Mouse (Mus musculus) neural tube, embryonic 15.5 days (tissue): ENCODE data around the gene Olfr573-ps1. TPM values are rescaled to one million over a fixed set of nuclear protein-coding genes. Genes with fewer than 3 reads are reported as not detected.

ENCODE experiments used
- ATAC-seq: fragments of 200-750 bp; cut with Nextera tagmentation; 2 replicates; pipeline ENCODE4 v1.8.0; 2017; ENCODE audit warnings: mild to moderate bottlenecking, moderate TSS enrichment, moderate library complexity; ENCODE audit not compliant: low FRiP score
- H3K27ac ChIP-seq: fragments of 300-500 bp; sonication (generic); replicated peaks from 2 replicates; pipeline ENCODE4 v1.5.1; 2015; ENCODE audit warnings: mild to moderate bottlenecking, inconsistent platforms
- H3K27me3 ChIP-seq: fragments of 300-500 bp; sonication (generic); replicated peaks from 2 replicates; pipeline ENCODE4 v1.6.1; 2015; ENCODE audit warnings: inconsistent platforms
- H3K36me3 ChIP-seq: fragments of 300-500 bp; sonication (generic); 2 replicates; pipeline ENCODE4 v1.6.1; 2015; ENCODE audit warnings: inconsistent platforms
- H3K4me1 ChIP-seq: fragments of 300-500 bp; sonication (generic); 2 replicates; pipeline ENCODE4 v1.6.1; 2015; ENCODE audit warnings: inconsistent platforms
- H3K4me2 ChIP-seq: fragments of 300-500 bp; sonication (generic); 2 replicates; pipeline ENCODE4 v1.6.1; 2015; ENCODE audit warnings: inconsistent platforms, mild to moderate bottlenecking, moderate library complexity
- H3K4me3 ChIP-seq: fragments of 300-500 bp; sonication (generic); replicated peaks from 2 replicates; pipeline ENCODE4 v1.5.1; 2015; ENCODE audit warnings: mild to moderate bottlenecking, inconsistent platforms
- H3K9ac ChIP-seq: fragments of 300-500 bp; sonication (generic); replicated peaks from 2 replicates; pipeline ENCODE4 v1.6.1; 2015; ENCODE audit warnings: mild to moderate bottlenecking, inconsistent platforms
- H3K9me3 ChIP-seq: fragments of 300-500 bp; sonication (generic); replicated peaks from 2 replicates; pipeline ENCODE4 v1.6.1; 2016; ENCODE audit warnings: inconsistent platforms
- whole genome bisulfite sequencing: fragments of 180-500 bp; shearing (Covaris S2); methylation state at CpG from one replicate; pipeline ENCODE4 v1.1.7; 2015; ENCODE audit warnings: mixed read lengths; 5-methylcytosine and 5-hydroxymethylcytosine counted together
- polyA plus RNA-seq: library from polyadenylated mRNA; unstranded; fragments of >200 nt; fragmentation: Nextera tagmentation; extraction: Ambion mirVana; gene quantifications from 2 replicates; pipeline ENCODE4 v1.2.1, GENCODE M21; 2015

Olfr573-ps1 gene
- not detected in 2 replicates for polyA plus RNA-seq

GRCm38 (mm10) chr7:102942475-102942874, at the start of gene Olfr573-ps1:
Gene Olfr573-ps1, minus strand, starts transcription at chr7:102942575.
- WGBS: 94% methylated on average over 2 of the region's 2 CpGs
- no peaks in the 10 kb centered on the region for H3K4me1 ChIP-seq
- H3K4me3 ChIP-seq: no peak within 1 kb of the TSS
- H3K27me3 ChIP-seq: no peaks in the 10 kb centered on the region
- H3K9me3 ChIP-seq: no peaks in the 10 kb centered on the region
- H3K36me3 ChIP-seq: no peaks in the 10 kb centered on the region
- no peak within 1 kb of the TSS for H3K9ac ChIP-seq
- H3K27ac ChIP-seq: no peak within 1 kb of the TSS
- no peak within 1 kb of the TSS for H3K4me2 ChIP-seq
- no peak for ATAC-seq

- no peaks in the 10 kb centered on the region for H3K27me3 ChIP-seq
- H3K4me1 ChIP-seq: no peaks in the 10 kb centered on the region
- no peak within 1 kb of the TSS for H3K27ac ChIP-seq
- H3K36me3 ChIP-seq: no peaks in the 10 kb centered on the region
- no peak for ATAC-seq
- no peak within 1 kb of the TSS for H3K4me3 ChIP-seq
- H3K4me2 ChIP-seq: no peak within 1 kb of the TSS
- no peak within 1 kb of the TSS for H3K9ac ChIP-seq
- 79% methylated on average over 3 of the region's 3 CpGs for WGBS
- no peaks in the 10 kb centered on the region for H3K9me3 ChIP-seq
Observed at GRCm38 (mm10) chr7:102989224-102989623, 46.8 kb upstream of the Olfr573-ps1 start, which contains the start of gene Olfr578. Gene Olfr578, minus strand, starts transcription at chr7:102989324.

- Histone ChIP-seq H3K4me3 (no peak within 1 kb of the TSS), H3K36me3 (no peaks in the 10 kb centered on the region), H3K27ac (no peak within 1 kb of the TSS), H3K4me1 (no peaks in the 10 kb centered on the region), H3K9ac (no peak within 1 kb of the TSS), H3K27me3 (no peaks in the 10 kb centered on the region), H3K4me2 (no peak within 1 kb of the TSS), H3K9me3 (no peaks in the 10 kb centered on the region)
- 85% methylated on average over 2 of the region's 2 CpGs for WGBS
- no peak for ATAC-seq
Observed at GRCm38 (mm10) chr7:102975843-102976242, 33.5 kb upstream of the Olfr573-ps1 start, which contains the start of gene Olfr577. Gene Olfr577, minus strand, starts transcription at chr7:102975943.

- Histone ChIP-seq H3K27ac (no peak overlapping the region), H3K4me2 (no peak overlapping the region), H3K4me1 (no peaks in the 10 kb centered on the region), H3K4me3 (no peak overlapping the region), H3K9ac (no peak overlapping the region), H3K36me3 (no peaks in the 10 kb centered on the region), H3K9me3 (no peaks in the 10 kb centered on the region), H3K27me3 (no peaks in the 10 kb centered on the region)
- 58% methylated on average over 1 of the region's 1 CpGs for WGBS
- ATAC-seq: no peak
Observed at GRCm38 (mm10) chr7:102974399-102974798, 32.0 kb upstream of the Olfr573-ps1 start.

DNA sequence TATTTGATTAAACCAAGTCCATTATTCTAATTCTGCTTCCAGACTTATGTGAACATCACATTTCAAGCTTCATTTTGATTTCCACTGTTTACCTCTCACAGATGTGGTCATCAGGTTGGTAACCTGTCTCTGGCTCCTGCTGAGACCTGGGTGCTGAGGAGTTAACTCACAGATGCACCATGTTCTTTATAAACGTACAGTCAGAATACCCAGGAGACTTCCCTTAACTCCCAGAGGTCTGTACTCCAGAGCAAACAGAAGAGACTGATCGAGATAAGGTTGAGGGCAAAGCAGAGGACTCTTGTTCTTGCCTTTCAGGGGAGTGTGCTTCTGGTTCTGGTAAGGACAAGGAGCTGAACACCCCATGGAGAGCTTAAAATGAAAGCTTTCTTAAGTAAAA, 20.0 kb upstream of the Olfr573-ps1 start, which contains the start of gene Olfr576:
TSS of gene Olfr576 (plus strand) at position 301 of the 400 bp plus-strand sequence.
- no peaks in the 10 kb centered on the region for H3K36me3 ChIP-seq
- no peak within 1 kb of the TSS for H3K4me3 ChIP-seq
- WGBS: 58% methylated on average over 2 of the region's 2 CpGs
- H3K4me2 ChIP-seq: no peak within 1 kb of the TSS
- no peaks in the 10 kb centered on the region for H3K9me3 ChIP-seq
- no peak within 1 kb of the TSS for H3K27ac ChIP-seq
- no peak within 1 kb of the TSS for H3K9ac ChIP-seq
- no peak for ATAC-seq
- no peaks in the 10 kb centered on the region for H3K4me1 ChIP-seq
- H3K27me3 ChIP-seq: no peaks in the 10 kb centered on the region

DNA sequence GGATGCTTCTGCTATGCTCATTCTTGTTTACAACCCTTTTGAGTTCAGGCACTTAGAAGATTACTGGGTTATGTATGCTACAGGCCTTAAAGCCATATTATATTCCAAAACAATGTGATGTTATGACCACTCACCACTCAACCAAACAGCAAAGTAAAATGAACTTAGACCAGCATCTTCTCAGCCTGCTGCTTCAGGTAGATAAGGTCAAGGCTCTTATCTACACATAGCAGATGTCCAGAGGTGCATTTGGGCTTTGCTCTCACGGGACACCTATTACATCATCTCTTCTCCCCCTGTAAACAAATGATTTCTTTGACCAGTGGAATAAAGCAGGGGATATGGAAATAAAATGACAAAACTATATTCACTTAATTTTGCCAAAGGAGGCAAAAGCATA, 16.2 kb upstream of the Olfr573-ps1 start, which contains the start of gene Olfr575:
TSS of gene Olfr575 (minus strand) at position 183 of the 400 bp plus-strand sequence.
- no peaks in the 10 kb centered on the region for H3K36me3 ChIP-seq
- H3K27me3 ChIP-seq: no peaks in the 10 kb centered on the region
- no peak for ATAC-seq
- H3K4me3 ChIP-seq: no peak within 1 kb of the TSS
- no peaks in the 10 kb centered on the region for H3K4me1 ChIP-seq
- 73% methylated on average over 1 of the region's 1 CpGs for WGBS
- H3K9me3 ChIP-seq: no peaks in the 10 kb centered on the region
- H3K27ac ChIP-seq: no peak within 1 kb of the TSS
- H3K9ac ChIP-seq: no peak within 1 kb of the TSS
- no peak within 1 kb of the TSS for H3K4me2 ChIP-seq

GRCm38 (mm10) chr7:102958137-102958536, 15.8 kb upstream of the Olfr573-ps1 start:
- Histone ChIP-seq H3K36me3 (no peaks in the 10 kb centered on the region), H3K4me1 (no peaks in the 10 kb centered on the region), H3K27ac (no peak overlapping the region), H3K9ac (no peak overlapping the region), H3K27me3 (no peaks in the 10 kb centered on the region), H3K9me3 (no peaks in the 10 kb centered on the region), H3K4me2 (no peak overlapping the region), H3K4me3 (no peak overlapping the region)
- WGBS: 79% methylated on average over 3 of the region's 3 CpGs
- no peak for ATAC-seq

DNA sequence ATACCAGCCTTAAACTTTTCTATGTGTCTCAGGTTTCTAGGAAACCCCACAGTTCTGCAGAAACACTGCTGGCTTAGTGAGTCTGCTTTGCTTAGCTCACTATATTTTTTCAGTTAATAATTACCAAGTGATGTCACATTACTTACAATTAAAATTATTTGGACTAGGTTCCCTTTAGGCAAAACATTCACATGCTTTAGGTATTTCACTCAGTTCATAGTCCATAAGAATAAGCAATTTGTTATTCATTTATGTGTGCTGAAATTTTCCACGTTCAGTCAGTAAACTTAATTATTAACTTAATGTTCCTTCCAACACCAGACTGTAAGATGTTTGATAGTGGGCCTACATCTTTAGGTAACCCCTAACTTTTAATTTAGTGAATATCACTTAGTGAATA, 8.4 kb upstream of the Olfr573-ps1 start:
- Histone ChIP-seq H3K4me1 (no peaks in the 10 kb centered on the region), H3K27me3 (no peaks in the 10 kb centered on the region), H3K4me3 (no peak overlapping the region), H3K9ac (no peak overlapping the region), H3K4me2 (no peak overlapping the region), H3K9me3 (no peaks in the 10 kb centered on the region), H3K36me3 (no peaks in the 10 kb centered on the region), H3K27ac (no peak overlapping the region)
- ATAC-seq: no peak
- 75% methylated on average over 1 of the region's 1 CpGs for WGBS

GRCm38 (mm10) chr7:102948167-102948566, 5.8 kb upstream of the Olfr573-ps1 start, which contains the start of gene Olfr574:
Gene Olfr574, plus strand, starts transcription at chr7:102948467.
- Histone ChIP-seq H3K4me1 (no peaks in the 10 kb centered on the region), H3K9ac (no peak within 1 kb of the TSS), H3K4me3 (no peak within 1 kb of the TSS), H3K27ac (no peak within 1 kb of the TSS), H3K9me3 (no peaks in the 10 kb centered on the region), H3K4me2 (no peak within 1 kb of the TSS), H3K36me3 (no peaks in the 10 kb centered on the region), H3K27me3 (no peaks in the 10 kb centered on the region)
- no peak for ATAC-seq
- whole genome bisulfite sequencing: 90% methylated on average over 1 of the region's 1 CpGs

GRCm38 (mm10) chr7:102943417-102943816, 1.0 kb upstream of the Olfr573-ps1 start:
- Histone ChIP-seq H3K9me3 (no peaks in the 10 kb centered on the region), H3K9ac (no peak overlapping the region), H3K36me3 (no peaks in the 10 kb centered on the region), H3K27me3 (no peaks in the 10 kb centered on the region), H3K4me3 (no peak overlapping the region), H3K4me2 (no peak overlapping the region), H3K4me1 (no peaks in the 10 kb centered on the region), H3K27ac (no peak overlapping the region)
- WGBS: 86% methylated on average over 1 of the region's 1 CpGs
- no peak for ATAC-seq

DNA sequence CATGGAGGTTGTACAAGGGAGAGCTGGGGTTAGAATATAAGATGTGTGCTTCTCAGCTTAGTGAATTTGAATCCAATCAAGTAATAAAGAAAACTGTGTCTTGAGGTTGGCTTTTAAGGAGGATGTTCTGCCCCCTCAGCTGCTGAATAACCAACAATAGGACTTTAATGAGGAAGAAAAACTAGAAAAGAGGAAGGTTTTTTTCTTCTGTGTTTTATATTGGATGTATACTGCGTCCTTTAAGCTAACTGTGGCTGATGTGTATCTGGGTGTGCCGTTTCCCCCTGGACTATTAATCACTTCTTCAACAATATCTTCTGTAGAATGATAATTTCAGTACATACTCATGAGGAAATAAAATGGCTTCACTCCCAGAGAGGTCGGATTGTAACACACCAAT, 15.3 kb downstream of the Olfr573-ps1 start:
- H3K27ac ChIP-seq: no peak overlapping the region
- no peaks in the 10 kb centered on the region for H3K27me3 ChIP-seq
- ATAC-seq: no peak
- no peak overlapping the region for H3K9ac ChIP-seq
- H3K4me3 ChIP-seq: no peak overlapping the region
- H3K4me1 ChIP-seq: no peaks in the 10 kb centered on the region
- H3K9me3 ChIP-seq: no peaks in the 10 kb centered on the region
- no peak overlapping the region for H3K4me2 ChIP-seq
- no peaks in the 10 kb centered on the region for H3K36me3 ChIP-seq
- WGBS: 71% methylated on average over 3 of the region's 3 CpGs

- no peak within 1 kb of the TSS for H3K4me3 ChIP-seq
- H3K36me3 ChIP-seq: no peaks in the 10 kb centered on the region
- H3K4me1 ChIP-seq: no peaks in the 10 kb centered on the region
- no peaks in the 10 kb centered on the region for H3K27me3 ChIP-seq
- WGBS: 68% methylated on average over 1 of the region's 1 CpGs
- H3K27ac ChIP-seq: no peak within 1 kb of the TSS
- H3K4me2 ChIP-seq: no peak within 1 kb of the TSS
- H3K9ac ChIP-seq: no peak within 1 kb of the TSS
- ATAC-seq: no peak
- no peaks in the 10 kb centered on the region for H3K9me3 ChIP-seq
Observed at GRCm38 (mm10) chr7:102924109-102924508, 18.3 kb downstream of the Olfr573-ps1 start, which contains the start of gene Olfr572. Gene Olfr572, plus strand, starts transcription at chr7:102924409.
